Mouse (Mus musculus) left cerebral cortex, postnatal 36 days (tissue): ENCODE measurements around the gene Duox2. TPM values are rescaled to one million over a fixed set of nuclear protein-coding genes. Genes with fewer than 3 reads are reported as not detected.

Experiments used
- DNase-seq, 2 experiments: peaks; one replicate each; pipeline ENCODE4 v3.0.0; 2021 to 2022; ENCODE audit warnings: low spot score in 2 of 2, mixed read lengths in 1 of 2
- intact Hi-C: fragments of 180-260 bp; cut with DNase I; formaldehyde crosslinking; loops from one replicate; pipeline ENCODE4 v1.15.1; 2025
- total RNA-seq, 2 experiments: library from RNA; stranded (reverse); gene quantifications; 2 replicates each; pipeline ENCODE4 v1.2.3; 2021

The Duox2 gene
- total RNA-seq, 2 experiments from 2014 or later: not detected

- intact Hi-C loops: no loop called here
- DNase-seq: peak; percentile 27
These were observed 42.3 kb downstream of the Duox2 start for GRCm38 (mm10) chr2:122255997-122256396.

GRCm38 (mm10) chr2:122247786-122248185 lies 50.5 kb downstream of the Duox2 start:
- no peak for DNase-seq
- intact Hi-C loops: loop anchor here (10.0 kb wide), 1 partner anchor 173 kb away; no protein-coding TSS in a partner anchor

GRCm38 (mm10) chr2:122243671-122244131 lies 54.5 kb downstream of the Duox2 start:
- DNase-seq: peak; percentile 58 to 70
- intact Hi-C loops: loop anchor here (2.0 to 10.0 kb wide), 2 partner anchors 49 to 169 kb away; no protein-coding TSS in a partner anchor

- DNase-seq: no peak
- intact Hi-C loops: loop anchor here (10.0 kb wide), 1 partner anchor 167 kb away; no protein-coding TSS in a partner anchor
These were observed 56.3 kb downstream of the Duox2 start for GRCm38 (mm10) chr2:122241935-122242334.

- intact Hi-C loops: loop anchor here (10.0 kb wide), 1 partner anchor 166 kb away; no protein-coding TSS in a partner anchor
- DNase-seq: no peak
These were observed 57.0 kb downstream of the Duox2 start for GRCm38 (mm10) chr2:122241226-122241625.

GRCm38 (mm10) chr2:122240735-122241134 lies 57.5 kb downstream of the Duox2 start:
- no peak for DNase-seq
- intact Hi-C loops: loop anchor here (10.0 kb wide), 1 partner anchor 166 kb away; no protein-coding TSS in a partner anchor

GRCm38 (mm10) chr2:122237891-122238470 lies 60.3 kb downstream of the Duox2 start:
- intact Hi-C loops: no loop called here
- no peak for DNase-seq

GRCm38 (mm10) chr2:122236321-122236720 lies 61.9 kb downstream of the Duox2 start:
- DNase-seq: no peak
- intact Hi-C loops: no loop called here

GRCm38 (mm10) chr2:122235425-122235824 lies 62.8 kb downstream of the Duox2 start:
- no peak for DNase-seq
- intact Hi-C loops: no loop called here

GRCm38 (mm10) chr2:122234611-122235288 lies 63.5 kb downstream of the Duox2 start, which contains the start of gene Sord:
Gene Sord, plus strand, starts transcription at chr2:122234749.
- intact Hi-C loops: no loop called here
- DNase-seq: peak; percentile 70 to 71

- peak; percentile 13 to 18 for DNase-seq
- intact Hi-C loops: no loop called here
These were observed 64.3 kb downstream of the Duox2 start for GRCm38 (mm10) chr2:122233759-122234557.

GRCm38 (mm10) chr2:122233341-122233740 lies 64.9 kb downstream of the Duox2 start:
- no peak for DNase-seq
- intact Hi-C loops: no loop called here

- DNase-seq: no peak
- intact Hi-C loops: no loop called here
These were observed 66.6 kb downstream of the Duox2 start for GRCm38 (mm10) chr2:122231616-122232015.

- intact Hi-C loops: no loop called here
- DNase-seq: no peak
These were observed 67.9 kb downstream of the Duox2 start for GRCm38 (mm10) chr2:122230395-122230794.

Other genes starting within 250 kb of the Duox2 start
- 10 to 100 TPM; 14.4 to 16.4 TPM for gene Spg11, start 180.1 kb downstream of the Duox2 start, total RNA-seq
- 100 to 1,000 TPM; 108 to 111 TPM for gene B2m, start 150.8 kb downstream of the Duox2 start, total RNA-seq
- gene Trim69, start 137.7 kb downstream of the Duox2 start, total RNA-seq: not detected
- gene Patl2, start 112.3 kb downstream of the Duox2 start, total RNA-seq: not detected
- gene Terb2, start 112.2 kb downstream of the Duox2 start, total RNA-seq: not detected
- gene Sord, start 63.7 kb downstream of the Duox2 start, total RNA-seq: 10 to 100 TPM; 16.6 to 20.0 TPM
- gene Duoxa2, start 451 bp upstream of the Duox2 start, total RNA-seq: not detected
- gene Duoxa1, start 15.3 kb upstream of the Duox2 start, total RNA-seq: not detected
- gene Duox1, start 17.2 kb upstream of the Duox2 start, total RNA-seq: under 1 TPM in 1 of 2 experiments, not detected in 1; 0.05 TPM
- 10 to 100 TPM; 68.3 to 76.2 TPM for gene Shf, start 70.7 kb upstream of the Duox2 start, total RNA-seq
- gene Slc28a2, start 128.0 kb upstream of the Duox2 start, total RNA-seq: under 1 TPM; 0.15 to 0.23 TPM
- gene Gm14085, start 186.5 kb upstream of the Duox2 start, total RNA-seq: not detected